Mouse (Mus musculus) T-helper 2 cell (primary cell): ENCODE measurements around the gene Heatr1.

Source experiments
- in situ Hi-C: fragments of 300-600 bp; cut with MboI, MseI; formaldehyde crosslinking; loops from one replicate; pipeline ENCODE4 v1.15.1; 2025; ENCODE audit warnings: high pct_unique_total_duplicates

The Heatr1 gene

DNA sequence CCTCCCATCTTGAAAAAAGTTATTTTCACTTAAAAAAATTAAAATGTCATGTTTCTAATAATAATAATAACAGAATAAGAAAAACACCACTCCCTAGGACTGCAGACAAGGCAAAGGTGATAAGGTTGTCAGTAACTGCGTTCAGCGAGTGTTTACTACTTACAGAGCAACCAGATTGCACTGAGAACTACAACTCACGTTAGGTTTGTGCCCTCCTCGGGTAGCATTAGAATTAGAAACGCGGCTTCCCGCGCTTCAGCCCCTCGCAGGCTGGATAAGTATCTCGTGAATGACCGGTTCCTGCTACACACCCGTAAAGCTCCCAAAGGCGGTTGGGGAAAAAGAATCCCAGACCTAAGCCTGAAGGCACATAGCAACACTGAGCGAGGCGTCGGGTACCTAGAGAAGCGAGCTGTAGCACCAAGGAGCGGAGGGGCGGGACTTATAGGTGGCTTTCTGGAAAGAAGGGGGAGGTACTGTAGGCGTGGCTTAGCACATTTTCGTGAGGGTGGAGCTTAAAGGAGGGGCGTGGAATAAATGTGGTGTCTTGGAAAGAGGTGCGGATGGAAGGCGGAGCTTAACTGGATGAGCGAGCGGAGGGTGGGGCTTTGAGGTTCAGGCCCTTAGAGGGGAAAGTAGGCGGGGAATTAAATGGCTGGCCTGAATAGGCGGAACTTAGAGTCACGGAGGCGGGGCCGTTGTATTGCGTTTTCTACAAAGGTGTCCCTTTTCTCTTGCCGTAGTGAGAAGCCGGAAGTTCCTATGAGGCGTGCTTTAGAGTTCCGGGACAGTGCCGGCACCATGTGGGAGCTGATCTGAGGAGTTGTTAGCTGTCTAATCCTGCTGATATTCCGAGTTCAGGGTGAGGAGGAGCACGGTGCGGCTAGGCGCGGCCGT, at the start of gene Heatr1:
TSS of gene Heatr1 (plus strand) at position 419 of the 897 bp plus-strand sequence.
- in situ Hi-C loops, result loop anchor here (10.0 kb wide), 1 partner anchor 180 kb away; no protein-coding TSS in a partner anchor

DNA sequence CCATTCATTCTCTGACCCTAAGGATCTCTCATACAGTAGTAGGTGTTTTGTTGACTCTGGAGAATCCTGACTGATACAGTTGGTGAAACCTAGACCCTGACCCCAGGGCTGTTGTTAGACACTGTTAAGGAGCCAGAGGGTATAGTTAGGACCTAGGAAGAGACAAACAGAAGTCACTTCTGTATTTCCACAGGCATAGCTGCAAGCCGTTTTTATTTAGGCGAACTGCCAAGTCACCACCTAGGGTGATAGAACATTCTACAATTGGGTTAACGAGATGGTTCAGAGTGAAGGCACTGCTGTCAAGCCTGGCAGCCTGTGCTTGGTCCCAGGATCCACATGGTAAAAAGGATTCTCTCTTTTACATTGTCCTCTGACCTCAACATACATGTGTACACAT, 48.0 kb upstream of the Heatr1 start:
- in situ Hi-C loops, result no loop called here

DNA sequence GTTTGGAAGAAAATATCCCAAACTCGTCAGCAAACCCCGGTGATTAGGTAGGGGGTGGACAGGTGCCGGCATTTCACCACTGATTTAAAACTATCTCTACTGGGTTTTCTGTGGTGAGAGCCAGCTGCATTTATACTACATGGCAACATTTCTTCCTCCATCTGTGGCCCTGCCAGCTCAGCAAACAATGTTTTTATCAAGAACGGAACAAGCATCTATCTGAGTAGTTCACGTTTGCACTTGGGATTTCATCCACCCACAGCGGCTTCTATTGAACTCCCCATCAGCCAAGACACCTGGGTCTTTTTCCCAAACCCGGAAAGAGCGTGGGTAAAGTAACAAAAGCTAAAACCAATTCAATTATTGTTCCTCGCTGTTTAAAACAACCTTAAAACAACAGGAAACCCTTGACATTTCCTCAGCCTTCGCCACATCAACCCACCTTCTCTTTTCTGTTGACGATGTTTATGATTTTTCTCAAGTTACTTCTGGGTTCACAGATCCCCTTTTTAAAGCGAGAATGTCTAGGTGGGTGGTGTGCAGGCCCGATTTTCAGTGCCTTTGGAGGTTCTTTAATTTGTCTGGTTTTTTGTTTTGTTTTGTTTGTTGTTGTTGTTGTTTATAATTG, 45.5 kb upstream of the Heatr1 start:
- in situ Hi-C loops, result no loop called here

DNA sequence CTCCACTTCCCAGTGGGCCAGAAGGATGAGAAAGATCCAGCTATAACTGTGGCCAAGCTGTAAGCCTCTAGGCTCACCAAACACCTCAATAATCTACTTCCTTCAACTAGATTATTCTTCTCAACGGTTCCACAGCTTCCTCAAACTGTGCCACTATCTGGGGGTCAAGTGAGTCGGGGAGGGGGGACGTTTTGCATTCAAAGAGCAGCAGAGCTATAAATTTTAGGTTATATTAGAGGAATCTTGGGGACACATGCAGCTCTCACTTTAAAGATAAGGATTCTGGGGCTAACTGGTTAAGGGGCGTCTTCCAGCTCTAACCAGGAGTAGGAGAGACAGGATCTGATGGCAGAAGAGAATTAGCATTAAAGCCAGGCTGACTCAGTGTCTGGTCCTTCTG, 38.6 kb upstream of the Heatr1 start:
- in situ Hi-C loops, result no loop called here

DNA sequence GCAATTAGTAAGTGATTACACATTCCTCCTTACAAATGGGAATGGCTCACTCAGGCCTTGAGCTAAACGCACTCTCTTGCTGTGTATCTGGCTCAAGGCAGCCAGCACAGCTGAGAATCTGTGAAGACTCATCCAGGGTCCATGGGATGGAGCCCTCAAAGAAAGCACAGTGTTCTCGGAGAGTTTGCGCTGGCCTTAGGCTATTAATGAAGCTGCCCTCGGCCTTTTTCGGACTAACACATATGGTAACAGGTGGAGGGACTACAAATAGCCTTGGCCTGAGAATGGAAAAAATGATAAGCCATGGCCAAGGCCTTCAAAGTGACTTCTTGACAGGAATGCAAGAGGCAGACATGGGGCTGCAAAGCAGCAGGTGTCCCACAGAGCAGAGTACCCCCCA, 37.3 kb upstream of the Heatr1 start:
- in situ Hi-C loops, result no loop called here

DNA sequence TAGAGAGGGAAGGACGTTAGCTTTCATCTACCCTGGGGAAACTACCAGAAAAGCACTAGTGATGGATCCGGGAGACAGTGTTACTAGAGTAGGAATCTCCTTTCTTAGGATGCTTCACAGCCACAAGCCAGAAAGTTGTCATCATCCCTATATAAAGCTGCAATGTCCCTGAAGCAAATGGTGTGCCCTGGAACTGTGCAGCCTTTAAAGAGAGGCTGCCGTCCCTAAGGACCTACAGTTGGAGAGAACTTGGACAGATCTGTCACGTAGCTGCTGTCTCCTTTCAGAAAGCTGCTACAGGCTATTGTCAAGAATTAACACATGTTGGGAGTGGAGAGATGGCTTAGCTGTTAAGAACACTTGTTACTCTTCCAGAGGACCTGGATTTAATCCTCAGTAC, 33.3 kb upstream of the Heatr1 start:
- in situ Hi-C loops, result no loop called here

DNA sequence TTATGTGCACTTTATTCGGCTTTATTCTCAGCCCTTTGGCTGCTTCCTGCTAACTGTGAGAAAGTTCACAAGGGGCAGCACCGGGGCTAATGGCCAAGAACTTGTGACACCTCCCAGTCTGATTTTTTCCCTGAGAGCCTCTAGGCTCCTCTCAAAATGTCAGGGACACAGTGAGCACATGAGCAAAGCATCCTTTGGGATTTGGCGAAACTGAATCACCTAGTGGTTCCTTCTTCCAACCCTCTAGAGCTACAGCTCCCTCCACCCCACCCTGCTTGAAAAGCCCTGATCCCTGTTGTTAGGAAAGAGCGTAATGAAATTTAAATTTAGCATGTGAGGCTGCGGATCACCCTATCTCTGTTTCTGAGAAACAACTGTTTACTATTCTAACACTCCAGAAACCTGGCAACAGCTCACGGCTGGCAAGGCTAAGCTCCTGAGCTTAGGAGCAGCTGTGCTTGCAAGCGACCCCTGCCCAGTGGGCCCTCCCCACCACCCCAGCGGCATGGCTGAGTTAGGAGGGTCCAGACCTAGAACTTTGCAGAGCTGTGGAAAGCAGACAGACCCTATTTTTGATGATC, 25.7 kb upstream of the Heatr1 start:
- in situ Hi-C loops, result no loop called here

DNA sequence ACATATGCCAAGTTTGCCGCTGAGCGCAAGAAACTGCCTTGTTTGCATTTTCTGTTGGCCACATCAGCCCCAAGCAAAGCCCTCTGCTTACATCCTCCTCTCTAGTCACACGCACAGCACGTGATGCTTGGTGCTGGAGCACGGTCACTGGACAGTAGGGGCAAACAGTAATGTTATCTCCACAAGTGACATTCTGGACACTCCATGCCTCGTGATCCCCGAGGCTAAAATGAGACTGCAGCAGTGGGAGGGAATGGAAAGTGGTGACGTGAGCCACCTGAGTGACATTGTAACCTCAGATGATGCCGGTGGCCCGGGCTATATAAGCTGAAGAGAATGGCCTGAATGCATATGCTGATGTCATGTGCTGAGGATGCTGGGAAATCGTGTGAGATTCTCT, 24.9 kb upstream of the Heatr1 start:
- in situ Hi-C loops, result no loop called here

DNA sequence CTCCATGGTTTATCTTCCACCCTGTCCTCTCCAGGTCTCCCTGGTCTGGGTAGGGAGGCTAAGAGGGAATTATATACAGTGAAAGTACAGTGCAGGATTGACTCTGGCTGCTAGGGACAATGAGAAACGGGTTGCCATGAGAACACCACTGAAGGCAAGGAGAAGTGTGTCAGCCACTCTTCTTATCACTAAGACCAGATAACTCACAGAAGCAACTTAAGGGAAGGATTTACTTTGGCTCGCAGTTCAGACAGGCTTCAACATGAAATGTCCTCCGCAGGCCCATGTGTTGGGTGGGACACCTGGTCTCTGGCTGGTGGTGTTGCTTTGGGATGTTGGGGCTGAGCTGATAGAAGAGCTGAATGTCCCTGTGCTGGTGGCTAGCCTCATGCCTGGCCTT, 22.1 kb upstream of the Heatr1 start:
- in situ Hi-C loops, result no loop called here

DNA sequence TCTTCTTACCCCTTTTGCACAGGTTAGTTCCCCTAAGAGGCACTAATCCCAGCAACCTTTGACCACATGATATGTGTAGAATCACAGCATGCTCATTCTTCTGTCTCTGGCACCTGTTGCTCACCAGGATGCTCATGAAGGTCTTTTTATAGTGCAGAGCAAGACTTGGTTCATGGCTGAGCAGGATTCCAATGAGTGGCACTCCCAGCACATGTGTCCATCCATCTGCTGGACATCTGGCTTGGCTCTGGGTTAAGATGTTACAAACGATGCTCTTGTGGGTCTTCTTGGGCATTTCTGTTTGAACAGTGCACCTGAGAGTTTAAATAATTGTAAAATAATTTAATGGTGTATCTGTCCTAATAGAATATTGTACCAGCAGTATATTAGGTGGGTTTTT, 18.0 kb upstream of the Heatr1 start:
- in situ Hi-C loops, result no loop called here

DNA sequence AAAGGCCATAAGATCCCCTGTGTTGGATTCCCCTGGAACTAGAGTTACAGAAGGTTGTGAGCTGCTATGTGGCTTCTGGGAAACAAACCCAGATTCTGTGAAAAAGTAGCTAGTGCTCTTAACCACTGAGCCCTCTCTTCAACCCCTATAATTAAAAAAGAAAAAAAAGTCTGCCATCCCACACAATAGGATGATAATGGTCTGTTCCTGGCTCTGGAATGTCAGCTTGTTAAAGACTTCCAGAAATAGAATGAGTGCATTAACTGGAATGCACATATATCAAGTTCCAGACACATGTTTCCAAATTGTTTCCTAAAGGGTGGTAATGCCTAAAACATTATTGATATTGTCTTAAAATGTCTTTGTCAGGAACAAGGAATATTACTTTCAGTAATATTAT, 10.0 kb upstream of the Heatr1 start:
- in situ Hi-C loops, result loop anchor here (5.0 kb wide), 1 partner anchor 42 kb away; the partner anchor contains the start of gene Actn2

DNA sequence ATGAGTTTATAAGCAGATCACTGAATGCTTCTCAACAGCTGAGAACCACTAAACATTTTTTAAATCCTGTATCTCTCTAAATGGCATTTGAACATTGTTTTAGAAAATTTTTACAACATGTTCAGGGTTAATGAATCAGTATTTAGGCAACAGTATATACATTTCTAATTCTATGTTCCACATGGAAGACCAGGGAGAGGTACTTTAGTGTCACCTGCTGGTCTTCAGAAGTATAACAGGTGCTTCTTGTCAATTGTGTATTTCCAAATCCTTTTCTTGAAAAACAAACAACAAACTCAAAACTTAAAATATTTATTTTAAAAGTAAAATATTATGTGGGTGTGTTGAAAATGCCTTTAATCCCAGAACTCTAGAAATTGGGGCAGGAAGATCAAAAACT, 8.5 kb upstream of the Heatr1 start:
- in situ Hi-C loops, result no loop called here

DNA sequence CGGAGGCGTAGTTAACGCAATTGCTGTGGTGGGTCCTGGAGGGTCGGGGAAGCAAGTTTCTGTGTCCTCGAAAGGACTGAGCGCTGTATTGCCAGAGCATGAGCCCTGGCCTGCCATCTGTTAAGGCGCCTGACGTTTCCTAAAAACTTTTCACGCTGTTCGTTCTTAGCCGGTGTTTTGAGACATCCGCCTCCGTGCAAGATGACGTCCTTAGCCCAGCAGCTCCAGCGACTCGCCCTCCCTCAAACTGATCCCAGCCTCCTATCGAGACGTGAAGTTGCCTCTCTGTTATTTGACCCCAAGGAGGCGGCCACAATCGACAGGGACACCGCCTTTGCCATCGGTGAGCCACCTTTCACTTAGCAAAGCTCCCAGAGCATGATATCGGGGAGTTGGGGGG, 744 bp downstream of the Heatr1 start:
- in situ Hi-C loops, result loop anchor here (10.0 kb wide), 1 partner anchor 181 kb away; no protein-coding TSS in a partner anchor

DNA sequence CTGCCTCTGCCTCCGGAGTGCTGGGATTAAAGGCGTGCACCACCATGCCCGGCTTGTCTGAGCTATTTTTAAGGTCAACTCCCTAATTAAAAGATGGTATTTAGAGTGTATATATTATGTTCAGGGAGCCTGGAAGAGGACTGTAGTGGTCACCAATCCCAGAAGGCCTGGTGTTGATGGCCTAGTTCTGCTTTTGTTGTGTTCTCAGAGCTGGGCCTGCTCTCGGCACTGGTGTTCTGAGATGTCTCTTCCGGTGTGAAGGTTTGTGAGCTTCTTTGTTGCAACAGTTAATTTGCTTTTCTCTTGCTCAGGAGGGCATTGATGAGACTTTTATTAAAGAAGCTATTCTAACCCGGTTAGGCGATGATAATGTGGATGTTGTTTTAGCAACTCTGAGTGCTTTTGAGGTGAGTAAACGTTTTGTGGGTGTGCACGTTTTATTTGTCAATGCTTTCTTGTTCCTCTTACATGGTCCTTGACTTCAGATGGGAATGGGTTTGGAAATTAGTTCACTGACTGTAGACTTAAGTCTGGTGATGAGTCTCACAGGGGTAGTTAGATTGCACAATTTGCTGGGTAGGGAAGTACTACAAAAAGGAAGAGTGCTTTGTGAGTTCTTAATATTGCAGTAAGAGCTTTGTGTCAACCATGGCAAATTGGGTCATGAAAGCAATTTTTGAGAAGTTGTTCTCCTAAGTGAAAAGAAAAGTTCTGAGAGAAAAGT, 13.7 kb downstream of the Heatr1 start:
- in situ Hi-C loops, result no loop called here

DNA sequence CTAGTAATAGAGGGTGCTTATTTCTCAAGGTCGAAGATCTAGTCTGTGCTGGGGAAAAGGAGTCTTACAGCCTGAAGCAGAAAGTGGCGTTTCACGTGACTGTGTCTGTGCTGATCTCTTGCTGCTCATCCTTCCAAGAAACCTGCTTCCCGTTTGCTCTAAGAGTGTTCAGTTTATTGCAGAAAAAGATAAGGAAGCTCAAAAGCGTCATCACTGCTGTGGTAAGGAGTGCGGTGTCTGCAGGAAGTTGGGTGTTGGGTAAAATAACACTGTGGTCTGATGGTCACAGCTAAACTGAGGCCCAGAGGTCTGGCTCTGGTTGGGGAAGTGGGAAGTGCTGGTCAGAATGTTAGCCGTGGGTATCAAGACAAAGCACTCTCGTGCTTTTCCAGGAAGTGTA, 17.2 kb downstream of the Heatr1 start:
- in situ Hi-C loops, result no loop called here

DNA sequence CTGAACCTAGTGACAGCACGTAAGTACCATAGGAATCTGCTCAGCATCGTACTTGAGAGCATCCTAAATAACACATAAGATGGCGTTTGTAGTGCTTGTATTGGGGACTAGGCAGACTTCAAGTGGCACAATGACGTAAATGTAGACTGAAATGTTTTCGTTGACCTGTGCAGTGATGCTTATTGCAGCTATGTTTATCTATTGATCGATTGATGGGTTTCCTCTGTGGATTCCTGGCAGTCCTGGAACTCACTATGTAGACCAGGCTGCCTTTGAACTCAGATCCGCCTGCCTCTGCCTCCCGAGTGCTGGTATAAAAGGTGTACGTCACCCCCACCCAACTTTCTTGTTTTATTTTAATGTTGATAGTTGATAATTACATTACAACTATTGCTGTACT, 25.8 kb downstream of the Heatr1 start:
- in situ Hi-C loops, result no loop called here

DNA sequence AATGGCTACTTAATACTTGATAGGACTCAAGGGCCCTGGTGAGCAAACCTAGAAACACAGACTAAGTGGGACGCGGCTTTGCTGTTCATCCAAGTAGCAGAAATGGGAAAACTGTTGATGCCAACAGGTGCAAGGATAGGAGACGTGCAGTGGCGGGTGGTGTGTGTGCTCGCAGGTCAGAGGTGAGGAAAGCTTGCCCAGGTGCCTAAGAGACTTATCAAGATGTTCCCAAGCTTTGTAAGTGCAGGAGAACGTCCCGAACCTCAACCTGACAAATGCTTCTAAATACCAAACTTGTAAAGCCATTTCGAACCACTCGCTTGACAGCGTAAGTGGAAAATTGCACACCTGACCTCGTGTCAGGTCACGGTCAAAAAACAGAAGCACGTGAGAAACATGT, 33.7 kb downstream of the Heatr1 start:
- in situ Hi-C loops, result no loop called here

DNA sequence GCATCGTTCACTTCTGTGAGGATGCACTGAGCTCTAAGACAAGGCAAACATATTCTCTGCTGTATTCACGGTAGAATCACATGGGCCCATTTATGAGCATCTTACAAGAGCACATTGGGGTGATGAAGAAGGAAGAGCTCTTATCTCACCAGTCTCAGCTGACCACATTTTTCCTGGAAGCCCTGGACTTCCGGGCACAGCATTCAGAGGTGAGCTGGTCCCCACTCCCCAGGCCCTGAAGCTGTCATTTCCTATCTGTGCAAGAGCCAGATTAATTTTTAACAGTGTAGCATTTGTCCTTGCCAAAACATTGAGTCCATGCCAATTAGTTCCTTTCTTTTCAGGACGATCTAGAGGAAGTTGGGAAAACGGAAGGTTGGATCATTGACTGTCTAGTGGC, 39.0 kb downstream of the Heatr1 start:
- in situ Hi-C loops, result no loop called here

DNA sequence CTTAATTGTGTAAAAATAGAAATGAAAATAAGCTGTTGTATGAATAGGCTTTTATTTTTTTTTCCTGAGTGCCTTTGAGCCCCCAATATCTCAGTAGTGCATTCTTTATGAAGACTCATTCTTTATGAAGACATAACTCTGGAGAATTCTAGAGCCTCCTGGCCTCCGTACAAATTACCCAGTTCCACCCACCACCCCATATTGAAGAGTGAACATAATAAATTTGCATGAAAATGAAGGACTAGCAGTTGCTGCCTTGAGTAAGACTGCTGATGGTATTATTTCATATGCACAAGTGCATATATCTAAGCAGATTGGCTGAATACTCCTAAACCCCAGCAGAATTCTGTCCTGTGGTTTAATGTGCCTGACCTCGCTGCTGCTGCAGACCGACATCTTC, 44.8 kb downstream of the Heatr1 start:
- in situ Hi-C loops, result no loop called here

DNA sequence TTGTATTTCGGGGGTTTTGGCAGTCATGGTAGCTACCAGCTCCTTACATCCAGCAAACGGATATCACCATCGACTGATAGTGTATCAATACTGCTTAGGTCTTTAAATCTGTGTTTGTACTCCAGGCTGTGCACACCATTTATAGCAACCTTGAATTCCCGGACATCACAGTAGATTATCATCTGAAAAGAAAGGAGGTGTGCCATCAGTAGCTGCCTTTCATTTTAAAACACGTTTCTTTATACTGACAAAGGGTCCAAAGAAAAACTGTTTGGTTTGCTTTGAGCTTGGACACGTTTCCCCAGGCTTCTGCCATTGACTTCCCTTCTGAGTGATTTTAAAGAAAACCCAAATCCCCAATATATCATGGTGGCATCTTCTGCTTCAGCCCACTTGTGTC, 46.0 kb downstream of the Heatr1 start:
- in situ Hi-C loops, result no loop called here

DNA sequence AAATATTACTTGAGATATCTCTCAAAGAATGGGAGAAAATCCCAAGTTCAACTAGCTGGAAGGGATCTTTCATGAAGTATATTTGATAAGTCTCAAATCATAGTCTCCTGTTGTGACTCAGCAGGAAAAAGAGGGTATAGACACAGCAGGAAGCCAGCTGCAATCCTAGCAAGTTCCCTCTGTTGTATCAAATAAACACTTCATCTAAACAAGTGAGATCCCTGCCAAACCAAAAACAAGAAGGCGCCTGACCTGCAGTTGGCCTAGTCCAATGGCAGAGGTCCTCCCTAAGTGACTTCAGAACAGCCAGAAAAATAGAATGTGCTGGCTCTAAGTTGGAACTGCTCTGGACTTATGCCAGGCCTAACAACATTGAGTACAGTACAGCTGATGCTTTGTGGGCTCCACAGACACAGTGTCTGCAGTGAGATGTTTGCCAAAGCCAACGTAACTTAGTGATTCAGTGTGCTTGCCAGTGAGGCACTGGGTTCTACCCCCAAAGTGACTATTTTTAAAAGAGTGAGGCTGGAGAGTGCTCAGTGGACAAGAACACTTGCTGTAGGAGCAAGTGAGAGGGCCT, 47.3 kb downstream of the Heatr1 start:
- in situ Hi-C loops, result no loop called here

DNA sequence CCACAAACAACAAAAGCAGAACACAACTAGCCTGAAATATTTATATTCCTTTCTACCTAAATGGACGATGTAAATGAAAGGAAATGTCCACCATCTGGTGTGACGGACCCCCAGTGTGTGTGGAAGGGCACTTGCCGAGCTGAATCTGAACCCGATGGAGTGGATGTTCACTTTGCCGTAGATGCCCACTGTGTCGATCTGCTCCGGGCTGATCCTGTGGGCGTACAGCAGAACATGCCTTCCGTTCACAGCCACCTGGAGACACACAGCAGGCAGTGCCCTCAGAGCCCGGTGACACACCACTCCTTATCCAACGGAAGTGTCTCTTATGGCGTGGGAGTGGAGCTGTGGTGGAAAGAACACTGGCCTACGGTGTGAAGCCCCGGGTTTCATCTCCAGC, 58.3 kb downstream of the Heatr1 start:
- in situ Hi-C loops, result loop anchor here (25.0 kb wide), 1 partner anchor 934 kb away; the partner anchor contains the start of gene Gpr137b
